Mouse (Mus musculus): Measurements from ENCODE around the gene Eif2s3x. TPM values are rescaled to one million over a fixed set of nuclear protein-coding genes. Genes with fewer than 3 reads are reported as not detected.

The Eif2s3x gene
- 96.9 and 113 TPM in 2 replicates for polyA plus RNA-seq (2012; rRNA removed)

DNA sequence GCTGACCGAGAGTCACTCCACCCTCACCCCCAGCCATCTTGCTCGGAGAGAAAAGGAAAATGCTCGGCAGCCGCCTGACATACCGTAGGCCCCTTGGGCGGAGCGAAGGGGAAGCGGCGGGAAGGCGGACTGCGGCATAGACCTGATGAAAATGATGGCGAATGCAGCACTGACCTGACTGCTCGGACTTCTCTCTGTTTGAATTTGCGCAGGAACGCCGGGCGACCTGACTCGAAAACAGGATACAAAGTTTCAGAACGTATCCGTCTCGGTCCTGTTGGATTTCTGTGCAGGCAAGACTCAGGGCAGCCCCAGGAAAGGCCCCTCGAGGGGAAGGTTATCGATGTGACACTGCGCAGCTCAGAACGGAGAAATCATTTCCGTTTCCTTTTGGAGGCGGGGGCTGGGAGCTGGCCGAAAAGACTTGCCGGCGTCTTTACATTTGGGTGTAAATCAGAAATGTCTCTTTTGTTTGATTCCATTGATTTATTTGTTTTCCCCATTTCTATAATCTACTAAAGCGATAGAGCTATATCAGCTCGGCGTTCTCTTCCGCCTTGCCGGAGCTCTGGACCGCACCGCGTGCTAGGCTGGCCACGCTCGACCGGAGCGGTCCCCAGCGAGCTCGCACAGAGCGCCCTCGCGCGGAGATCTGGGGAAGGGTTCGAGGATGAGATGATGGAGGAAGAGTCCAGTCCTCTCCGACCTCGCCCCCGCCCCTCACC lies at the start of gene Eif2s3x:
Gene Eif2s3x, minus strand, starts transcription at position 266 of the 725 bp plus-strand sequence.

GRCm38 (mm10) chrX:94234532-94235189 lies 22.0 kb upstream of the Eif2s3x start, which contains the start of gene Klhl15:
Klhl15 (plus strand) TSS chrX:94234599.

Other genes starting within 250 kb of the Eif2s3x start
- gene AU015836, start 244.2 kb downstream of the Eif2s3x start, polyA plus RNA-seq (2012; rRNA removed), result 0.02 and 0.06 TPM in 2 replicates
- 12.6 and 12.8 TPM in 2 replicates for gene Zfx, start 89.2 kb downstream of the Eif2s3x start, polyA plus RNA-seq (2012; rRNA removed)
- gene Klhl15, start 21.7 kb upstream of the Eif2s3x start, polyA plus RNA-seq (2012; rRNA removed), result 5.6 and 5.9 TPM in 2 replicates
- gene Fam90a1b, start 153.9 kb upstream of the Eif2s3x start, polyA plus RNA-seq (2012; rRNA removed), result 0.13 and 0.18 TPM in 2 replicates
- 31.6 and 35.5 TPM in 2 replicates for gene Apoo, start 154.3 kb upstream of the Eif2s3x start, polyA plus RNA-seq (2012; rRNA removed)